Comparison of ENCODE assay signal across 23 mouse cellular contexts in the genomic region with DNA sequence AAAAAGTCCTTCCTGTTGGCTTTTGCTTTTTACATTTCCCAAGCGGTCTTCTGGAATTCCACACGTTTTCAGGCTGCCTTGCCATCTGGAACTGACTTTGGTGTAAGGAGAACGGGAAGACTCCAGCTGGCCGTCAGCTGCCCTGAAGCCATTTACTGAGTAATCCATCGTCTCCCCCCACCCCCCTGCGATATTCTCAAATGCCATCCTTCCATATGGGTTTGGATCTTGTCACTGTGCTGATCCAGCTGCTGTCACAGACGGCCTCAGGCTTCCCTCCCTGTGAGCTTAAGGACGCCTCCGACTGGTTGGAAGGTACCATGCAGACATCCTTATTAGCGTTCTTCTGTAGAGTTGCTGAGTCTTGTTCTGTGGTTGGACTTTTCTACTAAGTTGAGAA.
A peak's percentile ranks its signal among the peaks of the same experiment; 100 is the strongest.
DNase-seq lines count a peak whose midpoint lies in the region; ATAC-seq and TF ChIP-seq lines count a peak whose summit lies in the region.
"Had no signal": no experiment of that assay in that cellular context is flagged by ENCODE, and none has a peak within 500 bp of the region (broad histone marks: within the 10 kb centered on the region; RNA-seq: fewer than 3 reads in every experiment).

No protein-coding gene starts in this region.

- no peak overlapping the region for H3K4me3 ChIP-seq in embryonic facial prominence, embryonic 11.5 days (ENCODE audit: low read depth, low read length)
- H3K4me3 ChIP-seq in embryonic facial prominence, embryonic 10.5 days, result no peak overlapping the region
- H3K4me3 ChIP-seq: forebrain, embryonic 12.5 days; heart, embryonic 10.5 days; limb, embryonic 15.5 days; liver, embryonic 15.5 days; neural tube, embryonic 15.5 days had no signal

- no peak for TF ChIP-seq CTCF in brain, embryonic 14.5 days (IDR thresholded peaks at IDR 0.05; ENCODE audit: borderline replicate concordance, extremely low read depth, insufficient read depth, insufficient read length)

- no peak overlapping the region for H3K9ac ChIP-seq in embryonic facial prominence, embryonic 11.5 days (replicated peaks; ENCODE audit: low read length)
- H3K9ac ChIP-seq: forebrain, embryonic 12.5 days; limb, embryonic 15.5 days; liver, embryonic 15.5 days; neural tube, embryonic 15.5 days had no signal

- H3K9me3 ChIP-seq in embryonic facial prominence, embryonic 11.5 days (replicated peaks; ENCODE audit: control insufficient read depth, low read length), result no peaks in the 10 kb centered on the region
- H3K9me3 ChIP-seq in embryonic facial prominence, embryonic 10.5 days, result no peaks in the 10 kb centered on the region
- H3K9me3 ChIP-seq: forebrain, embryonic 12.5 days; heart, embryonic 10.5 days; limb, embryonic 15.5 days; liver, embryonic 15.5 days; neural tube, embryonic 15.5 days had no signal

- intact Hi-C loops in left cerebral cortex, postnatal 14 days (cut with DNase I), result no loop called here

- H3K27me3 ChIP-seq in embryonic facial prominence, embryonic 11.5 days (ENCODE audit: control insufficient read depth, insufficient read depth, low read length), result no peaks in the 10 kb centered on the region
- no peaks in the 10 kb centered on the region for H3K27me3 ChIP-seq in embryonic facial prominence, embryonic 10.5 days (replicated peaks; ENCODE audit: low read depth, poor library complexity, severe bottlenecking)
- H3K27me3 ChIP-seq: forebrain, embryonic 12.5 days; limb, embryonic 15.5 days; liver, embryonic 15.5 days; neural tube, embryonic 15.5 days had no signal

- no peaks in the 10 kb centered on the region for H3K4me1 ChIP-seq in embryonic facial prominence, embryonic 11.5 days (ENCODE audit: control insufficient read depth, insufficient read depth, low read length)
- no peaks in the 10 kb centered on the region for H3K4me1 ChIP-seq in embryonic facial prominence, embryonic 10.5 days
- H3K4me1 ChIP-seq: forebrain, embryonic 12.5 days; heart, embryonic 10.5 days; limb, embryonic 15.5 days; liver, embryonic 15.5 days; neural tube, embryonic 15.5 days had no signal

- peak; percentile 9 for DNase-seq in embryonic facial prominence, embryonic 11.5 days (ENCODE audit: low spot score)
- DNase-seq in embryonic facial prominence, embryonic 10.5 days (ENCODE audit: low spot score), result no peak
- DNase-seq in left cerebral cortex, postnatal 14 days (ENCODE audit: low spot score in 2 of 2), result peak; percentile 27 to 49
- DNase-seq in left cerebral cortex, adult 11 months (ENCODE audit: low spot score), result no peak
- peak; percentile 23 for DNase-seq in brain, embryonic 14.5 days (ENCODE audit: low read depth)
- DNase-seq in layer of hippocampus, postnatal 14 days (ENCODE audit: low spot score in 2 of 2), result peak; percentile 21 to 52
- DNase-seq in adrenal gland, postnatal 10 days, result no peak
- no peak for DNase-seq in spleen, postnatal 36 days (ENCODE audit: low spot score in 2 of 2)
- DNase-seq: adrenal gland, postnatal 25 days; cerebellum, adult 2 months; cerebellum, postnatal 36 days; kidney, adult 2 months; kidney, postnatal 10 days; spleen, adult 18-20 months; thymus, adult 18-20 months; thymus, postnatal 4 days had no signal

- TF ChIP-seq POLR2A in brain, embryonic 14.5 days (IDR thresholded peaks at IDR 0.05; ENCODE audit: borderline replicate concordance, extremely low read depth, insufficient read depth, insufficient read length, poor library complexity, severe bottlenecking), result no peak

- WGBS in embryonic facial prominence, embryonic 11.5 days, result 67% methylated on average over 10 of the region's 10 CpGs
- 74% methylated on average over 10 of the region's 10 CpGs for WGBS in embryonic facial prominence, embryonic 10.5 days

- no peaks in the 10 kb centered on the region for H3K36me3 ChIP-seq in embryonic facial prominence, embryonic 11.5 days (replicated peaks; ENCODE audit: control insufficient read depth, insufficient read depth, low read depth, low read length)
- H3K36me3 ChIP-seq in embryonic facial prominence, embryonic 10.5 days (replicated peaks), result no peaks in the 10 kb centered on the region
- H3K36me3 ChIP-seq: forebrain, embryonic 12.5 days; heart, embryonic 10.5 days; limb, embryonic 15.5 days; liver, embryonic 15.5 days; neural tube, embryonic 15.5 days had no signal

- no peak for ATAC-seq in embryonic facial prominence, embryonic 11.5 days (replicated peaks; ENCODE audit: insufficient number of reproducible peaks, low FRiP score, low TSS enrichment, low read depth)
- ATAC-seq: activated CD4-positive, CD25-positive, alpha-beta regulatory T cell, adult 4 months; midbrain, embryonic 16.5 days had no signal

- no peak overlapping the region for H3K27ac ChIP-seq in embryonic facial prominence, embryonic 11.5 days (replicated peaks; ENCODE audit: low read depth, low read length)
- no peak overlapping the region for H3K27ac ChIP-seq in embryonic facial prominence, embryonic 10.5 days (replicated peaks)
- H3K27ac ChIP-seq: forebrain, embryonic 12.5 days; heart, embryonic 10.5 days; limb, embryonic 15.5 days; liver, embryonic 15.5 days; neural tube, embryonic 15.5 days had no signal

- no peak overlapping the region for H3K4me2 ChIP-seq in embryonic facial prominence, embryonic 11.5 days (ENCODE audit: low read depth, low read length)
- H3K4me2 ChIP-seq: forebrain, embryonic 12.5 days; limb, embryonic 15.5 days; liver, embryonic 15.5 days; neural tube, embryonic 15.5 days had no signal

Comparison
In these comparisons a context has a peak if more than half of its experiments do, and no peak if none do; other contexts are left out.
1. DNase-seq: peak in embryonic facial prominence, embryonic 11.5 days (single experiment), left cerebral cortex, postnatal 14 days (2 of 2), brain, embryonic 14.5 days (single experiment) and layer of hippocampus, postnatal 14 days (2 of 2); none in embryonic facial prominence, embryonic 10.5 days (single experiment), left cerebral cortex, adult 11 months (single experiment), adrenal gland, postnatal 10 days (single experiment) and spleen, postnatal 36 days (0 of 2).